Mouse (Mus musculus): ENCODE measurements around the gene Oxtr. TPM values are rescaled to one million over a fixed set of nuclear protein-coding genes. Genes with fewer than 3 reads are reported as not detected.

Gene Oxtr
- total RNA-seq, 2 experiments from 2014 or later, result 6.5 to 6.9 TPM

- intact Hi-C loops (cut with DNase I), result no loop called here
- no peak for TF ChIP-seq CTCF (IDR thresholded peaks at IDR 0.05)
- no peak overlapping the region for H3K27ac ChIP-seq
These were observed 9.0 kb upstream of the Oxtr start for GRCm38 (mm10) chr6:112498716-112499115.

DNA sequence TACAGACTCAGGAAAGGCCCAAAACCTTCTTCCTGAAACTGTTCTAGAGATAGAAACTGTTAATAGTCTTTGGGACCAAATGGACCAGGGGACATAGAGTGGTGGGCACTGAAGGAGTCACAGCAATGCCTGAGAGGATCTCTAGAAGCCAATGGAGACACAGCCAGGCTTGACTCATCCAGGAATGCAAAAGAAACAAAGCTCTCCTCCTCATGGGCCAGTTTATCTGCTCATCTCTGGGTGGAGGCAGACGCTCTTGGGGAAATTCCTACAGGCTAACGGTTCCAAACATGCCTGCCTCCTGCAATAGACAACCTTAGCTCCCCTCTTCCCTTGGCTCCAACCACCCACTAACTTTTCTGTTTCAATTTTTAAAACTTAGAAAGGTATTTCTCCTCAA lies 7.7 kb upstream of the Oxtr start:
- Histone ChIP-seq H3K4me3 (no peak overlapping the region), H3K27ac (no peak overlapping the region)
- intact Hi-C loops (cut with DNase I), result no loop called here
- no peak for TF ChIP-seq CTCF (IDR thresholded peaks at IDR 0.05)
- no peak for DNase-seq (ENCODE audit: extremely low spot score in 1 of 2, low spot score in 2 of 2)

More at GRCm38 (mm10) chr6:112498716-112499115, 9.0 kb upstream of the Oxtr start:
- H3K4me3 ChIP-seq, result no peak overlapping the region
- DNase-seq (ENCODE audit: extremely low spot score in 1 of 2, low spot score in 2 of 2), result no peak

GRCm38 (mm10) chr6:112496291-112497060 lies 6.7 kb upstream of the Oxtr start:
- intact Hi-C loops (cut with DNase I), result no loop called here
- DNase-seq (ENCODE audit: extremely low spot score in 1 of 2, low spot score in 2 of 2), result no peak
- Histone ChIP-seq H3K27ac (no peak overlapping the region), H3K4me3 (no peak overlapping the region)
- no peak for TF ChIP-seq CTCF (IDR thresholded peaks at IDR 0.05)

DNA sequence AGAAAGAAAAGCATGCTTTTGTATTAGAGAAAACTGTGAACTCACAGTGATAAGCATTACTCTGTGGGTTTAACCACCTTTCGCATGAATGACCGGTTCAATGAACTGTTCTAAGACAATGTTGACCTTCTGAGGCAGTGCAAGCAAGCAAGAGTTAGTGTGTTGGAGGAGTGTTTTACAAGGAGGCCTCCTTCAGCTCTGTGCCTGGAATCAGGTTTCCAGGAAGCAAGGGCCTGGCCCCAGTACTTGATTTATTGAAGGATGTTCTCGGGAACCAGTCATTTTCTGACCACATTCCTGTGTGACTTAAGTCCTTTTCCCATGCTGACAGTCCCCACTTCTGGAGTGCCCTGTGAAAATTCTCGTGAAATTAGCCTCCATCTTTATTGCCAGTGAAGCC lies 5.5 kb upstream of the Oxtr start:
- intact Hi-C loops (cut with DNase I), result no loop called here
- DNase-seq (ENCODE audit: extremely low spot score in 1 of 2, low spot score in 2 of 2), result no peak
- no peak overlapping the region for H3K27ac ChIP-seq

GRCm38 (mm10) chr6:112494620-112495081 lies 4.9 kb upstream of the Oxtr start:
- Histone ChIP-seq H3K27ac (no peak overlapping the region), H3K4me3 (no peak overlapping the region)
- DNase-seq (ENCODE audit: extremely low spot score in 1 of 2, low spot score in 2 of 2), result no peak
- TF ChIP-seq CTCF (IDR thresholded peaks at IDR 0.05), result peak; percentile 8
- intact Hi-C loops (cut with DNase I), result loop anchor here (5.0 kb wide), 2 partner anchors 193 to 508 kb away; no protein-coding TSS in a partner anchor

More for the DNA sequence above, 5.5 kb upstream of the Oxtr start:
- no peak for TF ChIP-seq CTCF (IDR thresholded peaks at IDR 0.05)
- no peak overlapping the region for H3K4me3 ChIP-seq

DNA sequence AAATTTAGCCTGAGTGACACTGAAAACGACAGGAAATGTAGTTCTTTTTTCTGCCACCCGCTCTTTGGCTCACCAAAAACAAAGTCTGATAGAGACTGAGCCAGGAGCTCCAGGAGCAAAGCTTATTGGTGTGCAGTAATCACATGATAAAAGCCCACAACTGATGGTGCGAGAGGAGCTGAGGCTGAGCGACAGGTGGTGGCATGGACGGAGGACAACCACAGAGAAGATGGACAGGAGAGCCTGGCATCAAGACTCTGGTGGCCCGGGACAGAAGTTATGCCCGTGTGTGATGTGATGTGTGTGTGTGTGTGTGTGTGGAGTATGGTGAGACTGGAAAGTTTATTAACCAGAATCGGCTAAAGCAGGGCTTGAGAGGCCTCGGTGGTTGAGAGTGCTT lies 3.6 kb upstream of the Oxtr start:
- intact Hi-C loops (cut with DNase I), result loop anchor here (5.0 kb wide), 2 partner anchors 194 to 509 kb away; no protein-coding TSS in a partner anchor
- no peak overlapping the region for H3K4me3 ChIP-seq
- DNase-seq (ENCODE audit: extremely low spot score in 1 of 2, low spot score in 2 of 2), result no peak
- H3K27ac ChIP-seq, result no peak overlapping the region
- no peak for TF ChIP-seq CTCF (IDR thresholded peaks at IDR 0.05)

DNA sequence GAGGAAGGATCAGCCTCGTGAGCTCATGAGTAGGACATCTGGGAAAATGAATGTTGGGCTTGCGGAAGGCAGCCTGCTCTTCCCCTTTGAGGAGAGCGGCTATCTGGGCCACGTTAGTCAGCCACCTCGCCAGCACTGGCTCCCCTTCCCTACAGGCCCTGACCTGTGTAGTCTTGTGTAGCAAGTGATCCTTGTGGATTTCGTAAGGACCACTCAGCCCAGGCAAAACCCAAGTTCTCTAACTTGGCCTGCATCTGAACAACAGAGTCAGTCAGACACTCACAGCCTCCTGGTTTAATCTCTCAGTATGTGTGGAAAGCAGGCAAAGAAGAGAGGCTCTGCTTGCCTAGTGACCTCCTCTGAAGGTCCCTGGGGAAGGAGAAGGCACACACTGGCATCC lies 2.9 kb upstream of the Oxtr start:
- H3K4me3 ChIP-seq, result no peak overlapping the region
- TF ChIP-seq CTCF (IDR thresholded peaks at IDR 0.05), result no peak
- intact Hi-C loops (cut with DNase I), result loop anchor here (5.0 kb wide), 2 partner anchors 195 to 510 kb away; no protein-coding TSS in a partner anchor

DNA sequence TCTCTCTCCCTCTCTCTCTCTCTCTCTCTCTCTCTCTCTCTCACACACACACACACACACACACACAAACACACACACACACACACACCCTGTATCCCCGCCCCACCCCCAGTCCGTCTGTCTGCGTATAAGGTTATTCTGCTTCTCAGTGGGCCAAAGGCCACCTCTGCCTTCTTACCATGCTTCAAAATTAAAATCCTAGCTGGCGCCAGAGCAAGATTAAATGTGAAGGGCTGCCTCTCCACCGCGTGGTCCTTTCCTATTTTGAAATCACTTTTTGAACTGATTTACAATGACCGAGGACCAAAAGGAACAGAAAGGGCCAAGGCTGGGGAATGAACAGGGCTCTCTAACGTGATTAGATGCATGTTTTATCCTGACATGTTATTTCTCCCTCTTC lies 1.8 kb upstream of the Oxtr start:
- no peak for TF ChIP-seq CTCF (IDR thresholded peaks at IDR 0.05)
- no peak for DNase-seq (ENCODE audit: extremely low spot score in 1 of 2, low spot score in 2 of 2)
- intact Hi-C loops (cut with DNase I), result loop anchor here (5.0 kb wide), 2 partner anchors 196 to 511 kb away; no protein-coding TSS in a partner anchor
- H3K4me3 ChIP-seq, result no peak overlapping the region
- no peak overlapping the region for H3K27ac ChIP-seq

More for the DNA sequence above, 2.9 kb upstream of the Oxtr start:
- DNase-seq (ENCODE audit: extremely low spot score in 1 of 2, low spot score in 2 of 2), result no peak
- H3K27ac ChIP-seq, result no peak overlapping the region

GRCm38 (mm10) chr6:112490625-112491242 lies 991 bp upstream of the Oxtr start:
- peak; percentile 99 for TF ChIP-seq CTCF (IDR thresholded peaks at IDR 0.05)
- H3K4me3 ChIP-seq, result peak overlapping the region; percentile 19
- DNase-seq (ENCODE audit: extremely low spot score in 1 of 2, low spot score in 2 of 2), result peak; percentile 82 to 92
- H3K27ac ChIP-seq, result no peak overlapping the region
- intact Hi-C loops (cut with DNase I), result loop anchor here (5.0 kb wide), 2 partner anchors 197 to 512 kb away; no protein-coding TSS in a partner anchor

DNA sequence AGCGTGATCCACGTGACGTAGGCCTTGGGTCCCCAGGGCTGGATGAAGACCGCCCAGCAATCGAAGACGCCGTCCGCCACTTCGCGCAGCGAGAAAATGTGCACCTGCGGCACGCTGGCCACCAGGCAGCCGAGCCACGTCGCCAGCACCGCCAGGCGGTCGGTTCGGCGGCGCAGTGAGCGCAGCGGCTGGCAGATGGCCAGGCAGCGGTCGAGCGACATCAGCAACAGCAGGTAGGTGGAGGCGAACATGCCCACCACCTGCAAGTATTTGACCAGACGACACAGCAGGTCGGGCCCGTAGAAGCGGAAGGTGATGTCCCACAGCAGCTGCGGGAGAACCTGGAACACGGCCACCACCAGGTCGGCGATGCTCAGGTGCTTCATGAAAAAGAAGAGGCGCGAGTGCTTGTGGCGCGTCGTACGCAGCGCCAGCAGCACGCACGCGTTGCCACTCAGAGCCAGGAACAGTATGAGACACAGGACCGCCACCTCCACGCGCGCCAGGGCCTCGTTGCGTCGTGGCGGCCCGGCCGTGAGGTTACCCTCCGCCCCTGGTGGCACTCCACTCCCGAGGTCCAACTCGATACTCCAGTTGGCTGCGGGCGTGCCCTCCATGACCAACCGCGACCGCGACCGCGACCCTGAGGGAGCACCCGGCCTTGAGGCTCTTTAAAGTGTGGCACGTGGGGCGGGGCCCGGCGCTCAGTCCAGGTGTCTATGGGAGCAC lies 398 bp downstream of the Oxtr start:
- peak overlapping the region; percentile 37 for H3K4me3 ChIP-seq

DNA sequence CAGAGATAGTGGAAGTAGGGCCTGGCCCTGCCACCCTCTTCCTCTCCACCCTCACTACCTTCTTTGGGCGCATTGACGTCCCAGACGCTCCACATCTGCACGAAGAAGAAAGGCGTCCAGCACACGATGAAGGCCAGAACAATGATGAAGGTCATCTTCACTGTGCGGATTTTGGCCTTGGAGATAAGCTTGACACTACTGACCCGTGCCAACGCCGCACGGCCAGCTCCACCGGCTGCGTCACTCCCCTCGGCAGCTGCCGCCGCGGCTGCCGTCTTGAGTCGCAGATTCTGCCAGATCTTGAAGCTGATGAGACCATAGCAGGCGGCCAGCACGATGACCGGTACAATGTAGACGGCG lies 942 bp downstream of the Oxtr start:
- intact Hi-C loops (cut with DNase I), result loop anchor here (5.0 kb wide), 1 partner anchor 282 kb away; no protein-coding TSS in a partner anchor
- no peak overlapping the region for H3K27ac ChIP-seq
- DNase-seq (ENCODE audit: extremely low spot score in 1 of 2, low spot score in 2 of 2), result no peak
- TF ChIP-seq CTCF (IDR thresholded peaks at IDR 0.05), result no peak
- peak overlapping the region; percentile 37 for H3K4me3 ChIP-seq

More for the DNA sequence above, 398 bp downstream of the Oxtr start:
- no peak overlapping the region for H3K27ac ChIP-seq
- intact Hi-C loops (cut with DNase I), result loop anchor here (5.0 kb wide), 1 partner anchor 282 kb away; no protein-coding TSS in a partner anchor
- TF ChIP-seq CTCF (IDR thresholded peaks at IDR 0.05), result peak; percentile 14
- DNase-seq (ENCODE audit: extremely low spot score in 1 of 2, low spot score in 2 of 2), result peak; percentile 32 to 37
